Mouse (Mus musculus): ENCODE data around the gene Ubr4.

Ubr4 gene

DNA sequence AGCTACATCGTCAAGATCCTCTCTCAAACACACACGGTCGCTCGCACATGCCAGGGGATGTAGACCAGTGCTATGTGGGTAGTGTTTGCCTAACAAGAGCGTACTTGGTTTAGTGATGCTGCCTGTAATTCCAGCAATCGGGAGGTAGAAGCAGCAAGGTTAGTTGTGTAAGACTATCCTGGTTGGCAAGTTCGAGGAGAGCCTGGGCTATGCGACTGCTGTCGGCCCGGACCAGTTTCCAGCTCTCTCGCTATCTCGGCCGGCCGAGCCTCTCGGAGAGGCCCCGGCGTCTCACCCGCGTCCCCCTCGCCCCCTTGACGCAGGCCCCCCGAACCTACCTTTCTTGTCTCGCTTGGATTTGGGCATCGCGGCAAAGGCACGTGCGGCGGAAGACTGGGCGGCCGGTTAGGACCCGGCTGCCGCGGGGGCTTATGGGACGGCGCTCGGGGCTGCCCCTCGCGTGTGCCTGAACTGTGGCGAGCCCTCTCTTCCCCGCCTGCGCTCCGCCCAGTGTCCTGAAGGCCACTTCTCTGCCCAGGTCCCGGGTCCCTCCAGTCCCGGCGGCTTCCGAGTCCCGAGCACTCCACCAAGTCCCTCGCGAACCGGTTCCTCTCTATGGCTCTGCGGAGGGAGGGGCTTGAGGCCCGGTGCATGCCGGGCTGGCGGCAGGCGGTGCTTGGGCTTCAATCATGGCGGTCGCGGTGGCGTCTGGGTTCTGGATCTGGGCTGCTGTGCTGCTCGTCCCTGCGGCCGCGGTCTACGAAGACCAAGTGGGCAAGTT lies at the start of gene Ubr4, which contains the start of the genes Mrto4 and Emc1:
Gene Ubr4, plus strand, starts transcription at position 679 of the 781 bp plus-strand sequence.
Gene Mrto4, minus strand, starts transcription at position 646 of the 781 bp plus-strand sequence.
Gene Emc1, plus strand, starts transcription at position 657 of the 781 bp plus-strand sequence.
- Histone ChIP-seq H3K36me3 (ENCODE audit: control insufficient read depth, insufficient read depth, low read length, poor library complexity, severe bottlenecking) (no peaks in the 10 kb centered on the region; the same call in none of the 2 replicates), H3K27me3 (ENCODE audit: control insufficient read depth, insufficient read depth, low read length, poor library complexity, severe bottlenecking) (no peaks in the 10 kb centered on the region)
- peak; percentile 85 for DNase-seq (ENCODE audit: low read depth, low spot score)

DNA sequence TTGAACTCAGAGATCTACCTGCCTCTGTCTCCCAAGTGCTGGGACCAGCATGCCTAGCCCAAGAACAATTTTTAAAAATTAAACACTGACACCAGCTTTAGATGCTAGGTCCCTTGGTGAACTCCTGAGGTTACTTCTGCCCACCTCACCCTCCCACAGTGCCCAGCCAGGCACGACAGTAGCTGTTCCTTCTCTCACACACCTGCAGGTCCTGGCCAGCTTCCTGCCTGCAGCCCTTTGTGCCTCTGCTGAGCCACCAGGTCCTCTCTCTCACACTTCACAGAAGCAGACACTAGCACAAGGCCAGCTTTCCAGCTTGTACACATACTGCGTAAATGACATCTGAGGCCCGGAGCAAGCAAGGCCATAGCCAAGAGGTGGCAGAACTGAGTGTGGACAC lies 46.9 kb upstream of the Ubr4 start:
- peaks cover 5% of the 10 kb centered on the region for H3K36me3 ChIP-seq (ENCODE audit: control insufficient read depth, insufficient read depth, low read length, poor library complexity, severe bottlenecking)

DNA sequence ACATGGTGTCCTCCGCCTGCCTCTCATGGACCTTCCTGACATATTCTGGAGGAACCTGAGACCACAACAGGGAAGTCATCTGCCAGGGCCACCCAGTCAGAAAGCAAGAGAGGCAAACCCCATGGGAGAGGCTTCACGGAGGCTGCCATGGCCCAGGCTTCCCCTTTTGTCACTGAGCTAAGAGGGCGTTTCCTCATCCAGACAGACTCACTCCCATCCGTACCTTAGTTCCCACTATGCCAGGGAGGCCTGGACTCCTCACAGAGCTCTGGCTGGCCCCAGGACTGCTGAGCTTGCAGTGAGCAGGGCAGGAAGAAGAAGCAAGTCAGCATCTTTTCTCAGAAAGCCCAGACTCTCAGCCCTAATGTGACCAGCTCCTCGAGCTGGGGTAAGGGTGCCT lies 44.5 kb upstream of the Ubr4 start:
- 0 out of 2 replicates have a peak, but pooled peaks cover 1% of the 10 kb centered on the region for H3K36me3 ChIP-seq (ENCODE audit: control insufficient read depth, insufficient read depth, low read length, poor library complexity, severe bottlenecking)
- peak; percentile 79 for DNase-seq (ENCODE audit: low read depth, low spot score)

More for the DNA sequence above, 46.9 kb upstream of the Ubr4 start:
- H3K27me3 ChIP-seq (ENCODE audit: control insufficient read depth, insufficient read depth, low read length, poor library complexity, severe bottlenecking), result no peaks in the 10 kb centered on the region
- peak; percentile 62 for DNase-seq (ENCODE audit: low read depth, low spot score)

DNA sequence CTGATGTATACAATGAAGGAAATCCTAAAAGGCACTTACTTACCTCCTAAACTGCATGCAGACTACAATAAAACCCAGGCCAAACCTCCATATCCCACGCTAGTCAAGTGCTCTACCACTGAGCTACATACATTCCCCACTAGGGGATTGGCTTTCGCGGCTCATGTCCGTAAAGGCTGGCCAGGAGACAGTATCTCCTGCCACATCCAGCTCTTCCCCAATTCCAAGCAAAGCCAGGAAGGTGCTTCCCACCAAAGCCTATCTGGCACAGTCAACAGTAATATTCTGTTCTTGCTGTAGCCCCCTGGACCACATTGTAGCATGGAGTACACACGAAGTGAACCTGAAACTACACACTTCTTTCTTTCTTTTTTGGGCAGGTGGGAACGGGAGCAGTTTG lies 42.8 kb upstream of the Ubr4 start:
- no peak for DNase-seq (ENCODE audit: low read depth, low spot score)

More for the DNA sequence above, 44.5 kb upstream of the Ubr4 start:
- H3K27me3 ChIP-seq (ENCODE audit: control insufficient read depth, insufficient read depth, low read length, poor library complexity, severe bottlenecking), result no peaks in the 10 kb centered on the region

DNA sequence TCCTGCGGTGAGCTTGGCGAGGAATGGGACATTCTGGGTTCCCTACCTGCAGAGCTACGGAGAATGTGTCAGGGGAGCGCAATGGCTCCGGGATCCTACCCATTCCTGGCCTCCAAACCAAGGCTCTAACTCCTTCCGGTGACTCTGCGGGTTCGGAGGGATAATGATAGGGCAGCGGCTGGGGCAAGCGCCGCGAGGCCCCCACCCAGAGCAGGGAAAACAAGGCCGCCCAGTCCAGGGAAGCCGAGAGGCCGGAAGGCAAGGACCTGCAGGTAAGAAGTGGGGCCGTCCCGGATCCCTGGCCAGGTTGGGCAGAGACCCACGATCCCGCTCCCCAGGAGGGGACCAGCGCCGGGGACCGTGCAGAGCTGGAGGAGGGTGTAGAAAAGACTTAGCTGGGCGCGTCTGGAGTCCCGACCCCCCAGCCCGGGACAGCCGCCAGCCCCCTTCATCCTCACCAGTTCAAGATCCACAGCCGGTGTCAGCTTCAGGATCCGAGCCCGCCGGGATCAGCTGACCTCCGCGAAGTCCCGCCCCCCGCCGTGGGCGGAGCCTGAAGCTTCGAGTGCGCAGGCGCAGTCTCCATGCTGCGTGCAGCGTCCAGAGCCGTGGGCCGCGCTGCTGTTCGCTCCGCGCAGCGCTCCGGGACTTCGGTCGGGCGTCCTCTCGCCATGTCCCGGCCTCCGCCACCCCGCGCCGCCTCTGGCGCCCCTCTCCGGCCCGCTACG lies 42.1 kb upstream of the Ubr4 start, which contains the start of the genes Pqlc2 and Akr7a5:
Gene Pqlc2, minus strand, starts transcription at position 538 of the 728 bp plus-strand sequence.
Gene Akr7a5, plus strand, starts transcription at position 574 of the 728 bp plus-strand sequence.
- H3K27me3 ChIP-seq (ENCODE audit: control insufficient read depth, insufficient read depth, low read length, poor library complexity, severe bottlenecking), result no peaks in the 10 kb centered on the region
- no peaks in the 10 kb centered on the region; the same call in 1 of the 2 replicates for H3K36me3 ChIP-seq (ENCODE audit: control insufficient read depth, insufficient read depth, low read length, poor library complexity, severe bottlenecking)
- peak; percentile 96 for DNase-seq (ENCODE audit: low read depth, low spot score)

More for the DNA sequence above, 42.8 kb upstream of the Ubr4 start:
- Histone ChIP-seq H3K36me3 (ENCODE audit: control insufficient read depth, insufficient read depth, low read length, poor library complexity, severe bottlenecking) (no peaks in the 10 kb centered on the region), H3K27me3 (ENCODE audit: control insufficient read depth, insufficient read depth, low read length, poor library complexity, severe bottlenecking) (no peaks in the 10 kb centered on the region)

DNA sequence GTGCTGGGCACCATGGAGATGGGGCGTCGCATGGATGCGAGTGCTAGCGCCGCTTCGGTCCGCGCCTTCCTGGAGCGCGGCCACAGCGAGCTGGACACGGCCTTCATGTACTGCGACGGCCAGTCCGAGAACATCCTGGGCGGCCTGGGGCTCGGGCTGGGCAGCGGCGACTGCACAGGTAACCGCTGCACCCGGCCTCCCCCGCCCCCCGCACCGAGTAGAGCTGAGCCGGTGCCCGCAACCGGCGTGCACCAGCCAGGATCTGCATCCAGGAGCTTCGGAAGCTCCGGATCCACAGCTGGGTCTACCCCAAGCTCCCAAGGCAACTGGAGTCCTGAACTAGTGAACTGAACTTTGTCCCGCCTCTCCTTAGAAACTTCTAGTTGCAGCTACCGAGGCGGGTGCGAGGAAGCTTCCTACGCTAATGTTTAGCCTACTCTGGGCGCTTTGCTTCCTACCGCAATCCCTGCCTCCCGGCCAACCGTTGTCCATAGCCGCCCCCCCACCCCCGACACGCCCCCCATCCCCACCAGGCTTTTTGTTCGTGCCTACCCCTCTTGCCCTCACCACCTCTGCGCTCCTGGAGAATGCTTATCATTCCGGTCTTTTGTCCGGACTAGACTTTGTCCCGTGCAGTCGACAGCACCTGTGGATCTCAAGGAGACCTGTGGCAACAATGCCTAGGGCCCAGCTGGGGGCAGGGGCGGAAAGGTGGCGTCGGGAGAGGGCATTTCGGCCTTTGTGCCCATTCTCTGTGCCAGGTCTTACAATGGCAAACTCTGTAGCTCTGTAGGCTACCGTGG lies 41.3 kb upstream of the Ubr4 start:
- no peaks in the 10 kb centered on the region for H3K27me3 ChIP-seq (ENCODE audit: control insufficient read depth, insufficient read depth, low read length, poor library complexity, severe bottlenecking)
- H3K36me3 ChIP-seq (ENCODE audit: control insufficient read depth, insufficient read depth, low read length, poor library complexity, severe bottlenecking), result no peaks in the 10 kb centered on the region; the same call in 1 of the 2 replicates
- no peak for DNase-seq (ENCODE audit: low read depth, low spot score)

DNA sequence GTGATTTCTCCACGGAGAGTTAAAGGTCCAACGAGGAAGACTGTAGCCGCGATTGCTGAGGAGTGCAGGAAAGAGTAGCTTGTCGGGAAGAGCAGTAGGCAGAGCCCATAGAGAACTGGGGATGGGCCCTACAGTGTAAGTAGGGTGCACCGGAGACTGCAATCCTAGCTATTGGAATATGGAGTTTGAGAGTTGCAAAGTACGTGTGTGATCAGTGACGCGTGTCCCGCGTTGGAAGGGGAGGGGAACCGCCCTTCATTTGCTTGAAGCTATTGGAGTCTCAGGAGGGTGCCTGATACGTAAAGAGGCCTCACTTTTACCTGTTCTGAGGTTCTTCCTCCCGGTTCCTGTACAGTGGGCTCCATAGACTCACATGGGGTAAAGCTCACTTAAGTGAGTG lies 40.7 kb upstream of the Ubr4 start:
- H3K36me3 ChIP-seq (ENCODE audit: control insufficient read depth, insufficient read depth, low read length, poor library complexity, severe bottlenecking), result peaks cover 4% of the 10 kb centered on the region; the same call in 1 of the 2 replicates
- DNase-seq (ENCODE audit: low read depth, low spot score), result no peak
- H3K27me3 ChIP-seq (ENCODE audit: control insufficient read depth, insufficient read depth, low read length, poor library complexity, severe bottlenecking), result no peaks in the 10 kb centered on the region

DNA sequence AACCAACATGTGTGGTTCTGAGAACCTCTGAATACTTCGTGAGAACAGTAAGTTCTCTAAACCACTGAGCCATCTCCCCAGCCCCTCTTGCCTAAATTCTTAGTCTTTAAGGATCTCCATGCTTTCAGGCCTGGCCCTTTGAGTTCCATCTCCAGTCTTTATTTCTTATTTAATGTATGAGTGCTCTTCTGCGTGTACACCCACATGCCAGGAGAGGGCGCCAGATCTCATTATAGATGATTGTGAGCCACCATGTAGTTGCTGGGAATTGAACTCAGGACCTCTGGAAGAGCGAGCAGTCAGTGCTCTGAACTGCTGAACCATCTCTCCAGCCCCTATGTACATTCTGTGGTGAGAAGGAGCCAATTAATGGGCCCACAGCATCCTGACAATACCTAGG lies 39.8 kb upstream of the Ubr4 start:
- DNase-seq (ENCODE audit: low read depth, low spot score), result peak; percentile 77
- H3K27me3 ChIP-seq (ENCODE audit: control insufficient read depth, insufficient read depth, low read length, poor library complexity, severe bottlenecking), result no peaks in the 10 kb centered on the region
- H3K36me3 ChIP-seq (ENCODE audit: control insufficient read depth, insufficient read depth, low read length, poor library complexity, severe bottlenecking), result peaks cover 7% of the 10 kb centered on the region; the same call in 1 of the 2 replicates

DNA sequence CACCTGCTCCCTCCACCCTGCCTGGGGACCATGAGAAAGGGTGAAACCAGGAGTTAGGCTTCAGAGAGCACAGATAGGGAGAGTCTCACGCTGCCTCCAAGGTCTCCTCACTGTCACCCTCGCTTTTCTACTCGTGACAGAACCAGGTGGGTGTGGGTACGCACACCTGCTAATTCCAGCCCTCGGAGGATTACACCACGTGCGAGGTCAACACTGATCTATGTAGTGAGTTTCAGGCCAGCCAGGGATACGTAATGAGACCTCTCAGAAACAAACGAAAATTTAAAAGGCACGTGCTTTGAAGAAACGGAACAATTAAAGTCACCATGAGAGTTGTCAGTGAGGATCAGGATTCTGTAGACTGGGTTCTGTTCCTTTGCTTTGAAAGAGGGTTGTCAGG lies 34.0 kb upstream of the Ubr4 start:
- Histone ChIP-seq H3K36me3 (ENCODE audit: control insufficient read depth, insufficient read depth, low read length, poor library complexity, severe bottlenecking) (peaks cover 7% of the 10 kb centered on the region; the same call in 1 of the 2 replicates), H3K27me3 (ENCODE audit: control insufficient read depth, insufficient read depth, low read length, poor library complexity, severe bottlenecking) (no peaks in the 10 kb centered on the region)
- DNase-seq (ENCODE audit: low read depth, low spot score), result peak; percentile 25

DNA sequence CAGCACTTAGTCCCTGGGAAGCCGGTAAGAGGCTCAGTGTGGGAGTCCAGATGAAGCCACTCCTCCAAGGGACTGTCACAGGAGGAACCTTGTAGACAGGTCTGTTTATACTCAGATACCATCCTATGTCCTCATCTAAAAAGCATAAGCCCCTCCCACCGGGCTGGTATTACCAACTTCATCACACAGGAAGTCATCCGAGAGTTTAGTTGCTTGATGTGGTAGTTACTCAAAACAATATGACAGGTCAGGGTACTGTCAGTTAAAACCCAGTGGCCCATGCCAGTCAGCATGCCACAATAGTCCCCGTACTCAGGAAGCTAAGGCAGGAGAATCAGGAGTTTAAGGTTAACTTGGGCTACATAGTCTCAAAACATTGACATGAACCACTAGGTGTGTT lies 32.7 kb upstream of the Ubr4 start:
- DNase-seq (ENCODE audit: low read depth, low spot score), result no peak
- H3K36me3 ChIP-seq (ENCODE audit: control insufficient read depth, insufficient read depth, low read length, poor library complexity, severe bottlenecking), result peaks cover 7% of the 10 kb centered on the region; the same call in 1 of the 2 replicates
- no peaks in the 10 kb centered on the region for H3K27me3 ChIP-seq (ENCODE audit: control insufficient read depth, insufficient read depth, low read length, poor library complexity, severe bottlenecking)

DNA sequence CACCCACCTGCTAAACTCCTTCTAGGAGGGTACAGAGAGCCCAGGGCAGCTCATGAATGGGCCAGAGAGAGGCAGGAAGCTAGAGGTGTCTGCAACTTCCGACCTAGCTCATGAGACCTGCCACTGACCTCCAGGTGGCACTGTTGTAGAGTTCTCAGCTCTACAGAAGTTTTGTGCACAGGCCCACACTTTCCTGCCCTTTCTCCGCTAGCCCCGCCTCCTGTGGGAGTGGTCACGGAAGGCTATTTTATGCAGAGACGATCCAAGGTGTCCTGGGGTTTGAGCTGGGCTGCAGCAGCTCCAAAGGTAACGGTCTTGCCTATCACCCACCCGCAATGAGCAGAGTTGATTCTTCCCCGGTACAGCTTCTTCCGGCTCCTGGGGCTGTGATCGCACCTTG lies 21.8 kb upstream of the Ubr4 start:
- Histone ChIP-seq H3K27me3 (ENCODE audit: control insufficient read depth, insufficient read depth, low read length, poor library complexity, severe bottlenecking) (no peaks in the 10 kb centered on the region), H3K36me3 (ENCODE audit: control insufficient read depth, insufficient read depth, low read length, poor library complexity, severe bottlenecking) (no peaks in the 10 kb centered on the region)
- peak; percentile 96 for DNase-seq (ENCODE audit: low read depth, low spot score)

DNA sequence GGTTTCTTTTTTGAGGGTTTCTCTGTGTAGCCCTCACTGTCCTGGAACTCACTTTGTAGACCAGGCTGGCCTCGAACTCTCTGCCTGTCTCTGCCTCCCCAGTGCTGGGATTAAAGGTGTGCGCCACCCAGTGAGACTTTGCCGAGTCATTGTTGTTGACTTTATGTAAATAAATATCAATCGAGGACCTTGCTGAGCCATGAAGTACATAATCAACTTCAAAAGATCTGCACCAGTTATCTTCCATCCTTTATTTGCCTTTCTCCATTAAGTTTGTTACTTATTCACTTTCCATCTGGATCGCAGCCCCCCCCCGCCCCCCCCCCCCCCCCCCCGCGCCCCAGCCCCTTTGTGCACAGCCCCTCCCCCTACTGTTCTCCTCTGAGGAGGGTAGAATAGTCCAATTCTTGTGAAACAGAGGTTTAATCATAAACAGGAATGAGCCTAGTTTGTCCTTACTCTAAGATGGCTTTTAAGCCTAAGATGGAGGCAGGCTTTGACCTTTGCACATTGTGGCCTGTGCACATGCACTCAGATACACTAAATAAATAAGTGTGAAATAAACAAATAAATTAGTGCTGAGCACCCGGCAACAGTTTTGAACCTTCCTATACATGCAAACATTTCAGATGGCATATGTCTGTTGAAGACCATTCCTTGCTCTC lies 17.6 kb upstream of the Ubr4 start:
- no peaks in the 10 kb centered on the region for H3K36me3 ChIP-seq (ENCODE audit: control insufficient read depth, insufficient read depth, low read length, poor library complexity, severe bottlenecking)
- H3K27me3 ChIP-seq (ENCODE audit: control insufficient read depth, insufficient read depth, low read length, poor library complexity, severe bottlenecking), result no peaks in the 10 kb centered on the region
- no peak for DNase-seq (ENCODE audit: low read depth, low spot score)

DNA sequence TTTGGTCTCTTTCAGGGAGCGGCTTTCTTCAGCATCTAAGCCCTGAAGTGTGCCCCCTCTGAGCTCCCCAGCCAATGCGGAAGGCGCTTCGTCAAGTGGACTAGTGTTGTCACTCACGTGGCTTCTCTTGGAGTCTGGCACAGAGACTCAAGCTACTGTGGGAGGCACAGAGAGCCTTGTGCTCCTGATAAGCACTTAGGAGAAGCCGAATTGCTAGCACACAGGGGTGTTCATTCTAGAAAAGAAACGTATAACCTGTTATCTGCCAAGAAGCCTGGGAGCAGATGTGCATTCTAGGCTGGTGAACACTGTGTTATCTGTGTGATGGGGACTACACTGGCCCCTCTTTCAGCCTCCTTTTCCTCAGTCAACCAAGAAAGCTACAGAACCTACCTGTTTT lies 16.9 kb upstream of the Ubr4 start:
- no peaks in the 10 kb centered on the region for H3K27me3 ChIP-seq (ENCODE audit: control insufficient read depth, insufficient read depth, low read length, poor library complexity, severe bottlenecking)
- H3K36me3 ChIP-seq (ENCODE audit: control insufficient read depth, insufficient read depth, low read length, poor library complexity, severe bottlenecking), result no peaks in the 10 kb centered on the region
- DNase-seq (ENCODE audit: low read depth, low spot score), result no peak
